Comparison of ENCODE assay signal across 33 mouse cellular contexts in genomic region chr3:137728689-137729088, GRCm38 (mm10). TPM values are rescaled to one million over a fixed set of nuclear protein-coding genes. Genes with fewer than 3 reads are reported as not detected.
DNase-seq lines count a peak whose midpoint lies in the region; ATAC-seq and TF ChIP-seq lines count a peak whose summit lies in the region.
"Had no signal": no experiment of that assay in that cellular context is flagged by ENCODE, and none has a peak within 500 bp of the region (broad histone marks: within the 10 kb centered on the region; RNA-seq: fewer than 3 reads in every experiment).

No protein-coding gene starts in this region.

- no peaks in the 10 kb centered on the region for H3K9me3 ChIP-seq in forebrain, embryonic 14.5 days (replicated peaks; ENCODE audit: control insufficient read depth, low read length)
- no peaks in the 10 kb centered on the region for H3K9me3 ChIP-seq in forebrain, embryonic 12.5 days
- no peaks in the 10 kb centered on the region for H3K9me3 ChIP-seq in forebrain, postnatal 0 days (ENCODE audit: low read length)
- H3K9me3 ChIP-seq: G1E; heart, embryonic 10.5 days; heart, embryonic 13.5 days; hindbrain, embryonic 12.5 days; intestine, embryonic 15.5 days had no signal

- 78% methylated on average over 9 of the region's 9 CpGs for WGBS in forebrain, embryonic 14.5 days
- 84% methylated on average over 9 of the region's 9 CpGs for WGBS in forebrain, embryonic 12.5 days
- WGBS in forebrain, postnatal 0 days = 61% methylated on average over 9 of the region's 9 CpGs

- peak; percentile 44; the same call in 1 of the 2 replicates for ATAC-seq in forebrain, embryonic 14.5 days
- ATAC-seq in forebrain, embryonic 12.5 days (ENCODE audit: low FRiP score) = no peak
- peak; percentile 68 for ATAC-seq in forebrain, postnatal 0 days
- ATAC-seq: hindbrain, embryonic 16.5 days; intestine, embryonic 15.5 days; Patski had no signal

- H3K4me3 ChIP-seq in forebrain, embryonic 14.5 days (ENCODE audit: low read depth, low read length) = no peak overlapping the region
- H3K4me3 ChIP-seq in forebrain, embryonic 12.5 days (replicated peaks) = no peak overlapping the region
- no peak overlapping the region for H3K4me3 ChIP-seq in forebrain, postnatal 0 days (ENCODE audit: low read depth, low read length)
- H3K4me3 ChIP-seq: heart, adult 2 months; heart, embryonic 10.5 days; heart, embryonic 13.5 days; hindbrain, embryonic 12.5 days; intestine, embryonic 15.5 days had no signal

- no peaks in the 10 kb centered on the region for H3K4me1 ChIP-seq in forebrain, embryonic 14.5 days (ENCODE audit: control insufficient read depth, insufficient read depth, low read length)
- no peaks in the 10 kb centered on the region for H3K4me1 ChIP-seq in forebrain, embryonic 12.5 days
- no peaks in the 10 kb centered on the region for H3K4me1 ChIP-seq in forebrain, postnatal 0 days (ENCODE audit: insufficient read depth)
- H3K4me1 ChIP-seq: heart, embryonic 13.5 days; hindbrain, embryonic 12.5 days; intestine, embryonic 15.5 days had no signal

- no peaks in the 10 kb centered on the region for H3K36me3 ChIP-seq in forebrain, embryonic 14.5 days (ENCODE audit: control insufficient read depth, insufficient read depth, low read length)
- no peaks in the 10 kb centered on the region for H3K36me3 ChIP-seq in forebrain, embryonic 12.5 days (replicated peaks)
- no peaks in the 10 kb centered on the region for H3K36me3 ChIP-seq in forebrain, postnatal 0 days (ENCODE audit: insufficient read depth)
- H3K36me3 ChIP-seq: G1E; heart, embryonic 10.5 days; heart, embryonic 13.5 days; hindbrain, embryonic 12.5 days; intestine, embryonic 15.5 days had no signal

- H3K27me3 ChIP-seq in forebrain, embryonic 14.5 days (replicated peaks; ENCODE audit: control insufficient read depth, insufficient read depth, low read length) = no peaks in the 10 kb centered on the region
- no peaks in the 10 kb centered on the region for H3K27me3 ChIP-seq in forebrain, embryonic 12.5 days
- H3K27me3 ChIP-seq in forebrain, postnatal 0 days (ENCODE audit: insufficient read depth, low read length) = no peaks in the 10 kb centered on the region
- H3K27me3 ChIP-seq: CH12.LX; heart, embryonic 13.5 days; hindbrain, embryonic 12.5 days; intestine, embryonic 15.5 days; Patski had no signal

- H3K4me2 ChIP-seq in forebrain, embryonic 14.5 days (ENCODE audit: low read length) = no peak overlapping the region
- H3K4me2 ChIP-seq in forebrain, embryonic 12.5 days = no peak overlapping the region
- H3K4me2 ChIP-seq in forebrain, postnatal 0 days (ENCODE audit: low read depth) = no peak overlapping the region
- H3K4me2 ChIP-seq: heart, embryonic 13.5 days; hindbrain, embryonic 12.5 days; intestine, embryonic 15.5 days had no signal

- H3K27ac ChIP-seq in forebrain, embryonic 14.5 days (ENCODE audit: low read depth, low read length) = no peak overlapping the region
- H3K27ac ChIP-seq in forebrain, embryonic 12.5 days = no peak overlapping the region
- no peak overlapping the region for H3K27ac ChIP-seq in forebrain, postnatal 0 days (ENCODE audit: low read depth, low read length)
- H3K27ac ChIP-seq: heart, adult 2 months; heart, embryonic 10.5 days; heart, embryonic 13.5 days; hindbrain, embryonic 12.5 days; intestine, embryonic 15.5 days had no signal

- peak; percentile 36 for DNase-seq in forebrain, embryonic 14.5 days (ENCODE audit: low spot score)
- peak; percentile 49 for DNase-seq in layer of hippocampus, adult 11-12 months (ENCODE audit: low spot score)
- no peak for DNase-seq in layer of hippocampus, postnatal 36 days
- DNase-seq in right cerebral cortex, postnatal 10 days (ENCODE audit: low spot score in 2 of 2) = peak; percentile 35 to 48
- DNase-seq in right cerebral cortex, adult 2 months (ENCODE audit: low spot score in 2 of 2) = no peak
- peak; percentile 61 for DNase-seq in forebrain, postnatal 0 days
- DNase-seq in urinary bladder, adult 2 months (ENCODE audit: low spot score) = no peak
- DNase-seq: adrenal gland, postnatal 10 days; adrenal gland, postnatal 36 days; B cell, adult 2 months; cerebellum, adult 18-20 months; cerebellum, adult 9-10 months; cerebellum, postnatal 14 days; gastrocnemius, postnatal 25 days; heart, adult 2 months; heart, postnatal 14 days; heart, postnatal 4 days; kidney, adult 11 months had no signal

- TF ChIP-seq CTCF in forebrain, postnatal 0 days (IDR thresholded peaks at IDR 0.05; ENCODE audit: low read depth) = no peak

- H3K9ac ChIP-seq in forebrain, embryonic 14.5 days (ENCODE audit: low read length) = no peak overlapping the region
- H3K9ac ChIP-seq in forebrain, embryonic 12.5 days = no peak overlapping the region
- H3K9ac ChIP-seq in forebrain, postnatal 0 days = no peak overlapping the region
- H3K9ac ChIP-seq: heart, embryonic 13.5 days; hindbrain, embryonic 12.5 days; intestine, embryonic 15.5 days had no signal

RNA-seq across cellular contexts. Expression of gene Gm21962, which starts 57.4 kb away (rescaled TPM):
- polyA plus RNA-seq in forebrain, embryonic 14.5 days (2014; fragmentation: Nextera tagmentation; extraction: Ambion mirVana) = not detected in 2 replicates
- not detected in 2 replicates for polyA plus RNA-seq in forebrain, embryonic 12.5 days (2016; fragmentation: Nextera tagmentation; extraction: Ambion mirVana)
- total RNA-seq in layer of hippocampus, postnatal 36 days (2021) = not detected
- 0.19 TPM in 1 of 2 replicates, not detected in the other for total RNA-seq in forebrain, postnatal 0 days (2014; rRNA removed)
- polyA plus RNA-seq in forebrain, postnatal 0 days (2015; fragmentation: Nextera tagmentation; extraction: Ambion mirVana) = not detected in 2 replicates
- polyA plus RNA-seq in urinary bladder, adult 2 months (2012; rRNA removed) = not detected in 2 replicates
- total RNA-seq: adrenal gland, adult 18-20 months; adrenal gland, postnatal 10 days; adrenal gland, postnatal 36 days; CH12.LX; gastrocnemius, adult 8-10 months; gastrocnemius, postnatal 25 days; granulocyte monocyte progenitor cell, adult 5-6 weeks; heart, adult 2 months; heart, postnatal 14 days; heart, postnatal 4 days had no signal
- polyA plus RNA-seq: embryonic facial prominence, embryonic 11.5 days; embryonic facial prominence, embryonic 14.5 days; G1E; heart, adult 2 months; heart, embryonic 10.5 days; heart, embryonic 13.5 days; heart, embryonic 16.5 days; hindbrain, embryonic 12.5 days; hindbrain, embryonic 16.5 days; intestine, embryonic 15.5 days; Patski had no signal

Comparison
In these comparisons a context has a peak if more than half of its experiments do, and no peak if none do; other contexts are left out.
1. DNase-seq: peak in forebrain, embryonic 14.5 days (single experiment), layer of hippocampus, adult 11-12 months (single experiment), right cerebral cortex, postnatal 10 days (2 of 2) and forebrain, postnatal 0 days (single experiment); none in layer of hippocampus, postnatal 36 days (0 of 2), right cerebral cortex, adult 2 months (0 of 2) and urinary bladder, adult 2 months (single experiment).